Mouse (Mus musculus) c-Kit-negative CD71-positive TER-119-positive erythroid progenitor cells, embryonic 14.5 days (primary cell): Measurements from ENCODE around the gene Stx3.
A peak's percentile ranks its signal among the peaks of the same experiment; 100 is the strongest.

Experiments
- DNase-seq: peaks from one replicate; pipeline ENCODE4 v3.0.0-alpha.2; 2013; ENCODE audit warnings: low read depth, low spot score

The Stx3 gene

GRCm38 (mm10) chr19:11808452-11808851 is 10.8 kb downstream of the Stx3 start:
- no peak for DNase-seq

- DNase-seq, result no peak
These were observed 11.4 kb downstream of the Stx3 start for GRCm38 (mm10) chr19:11807822-11808221.

- DNase-seq, result no peak
These were observed 12.0 kb downstream of the Stx3 start for GRCm38 (mm10) chr19:11807251-11807650.

DNA sequence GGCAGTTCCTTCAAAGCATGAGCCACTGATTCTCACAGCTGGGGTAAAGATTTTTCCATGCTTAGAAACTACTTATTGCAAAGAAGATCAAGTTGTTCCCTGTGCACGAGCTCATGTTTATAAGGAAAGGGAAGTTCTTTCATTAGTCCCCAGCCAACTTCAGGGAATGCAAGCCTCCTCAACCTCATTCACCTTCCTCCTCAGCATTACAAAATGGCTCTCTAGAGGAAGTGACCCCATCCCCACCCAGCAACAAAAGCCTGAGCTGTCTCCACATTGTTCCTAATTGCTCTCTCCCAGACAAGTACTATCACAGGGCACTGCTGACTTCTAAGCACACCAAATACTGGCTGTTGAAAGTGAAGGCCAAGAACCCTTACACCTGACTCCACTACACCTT is 14.8 kb downstream of the Stx3 start:
- DNase-seq, result no peak

DNA sequence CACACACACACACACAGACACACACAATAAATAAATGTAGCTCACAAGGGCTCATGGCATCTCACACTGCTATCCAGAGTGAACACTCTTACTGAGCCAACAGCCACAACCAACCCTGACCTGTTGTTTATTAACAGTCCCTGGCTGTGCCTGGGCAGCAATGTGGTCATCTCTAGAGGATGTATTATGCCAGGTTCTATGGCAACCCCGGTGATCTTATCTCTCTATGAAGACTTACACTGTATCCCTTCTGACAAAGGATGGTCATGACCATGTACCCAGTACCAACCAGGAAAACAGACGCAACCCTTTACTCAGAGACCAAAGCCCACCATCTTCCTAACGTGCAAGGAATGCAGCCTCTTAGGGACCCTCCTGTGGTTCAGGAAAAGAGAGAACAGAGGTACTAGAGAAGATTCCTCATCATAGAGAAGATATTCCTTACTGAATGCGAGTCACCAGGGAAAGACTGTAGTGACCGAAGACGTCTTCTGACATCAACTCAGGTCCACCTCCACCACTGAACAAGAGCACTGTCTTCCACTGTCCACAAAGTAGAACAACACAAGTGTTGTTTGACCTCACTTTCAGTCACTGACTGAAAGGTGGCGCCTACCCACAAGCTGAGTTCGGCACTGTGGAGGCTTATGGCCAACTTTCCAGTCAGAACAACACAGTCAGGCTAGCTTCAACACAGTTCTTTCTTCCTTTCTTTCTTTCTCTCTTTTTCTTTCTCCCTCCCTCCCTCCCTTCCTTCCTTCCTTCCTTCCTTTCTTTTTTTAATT is 18.5 kb downstream of the Stx3 start:
- no peak for DNase-seq

DNA sequence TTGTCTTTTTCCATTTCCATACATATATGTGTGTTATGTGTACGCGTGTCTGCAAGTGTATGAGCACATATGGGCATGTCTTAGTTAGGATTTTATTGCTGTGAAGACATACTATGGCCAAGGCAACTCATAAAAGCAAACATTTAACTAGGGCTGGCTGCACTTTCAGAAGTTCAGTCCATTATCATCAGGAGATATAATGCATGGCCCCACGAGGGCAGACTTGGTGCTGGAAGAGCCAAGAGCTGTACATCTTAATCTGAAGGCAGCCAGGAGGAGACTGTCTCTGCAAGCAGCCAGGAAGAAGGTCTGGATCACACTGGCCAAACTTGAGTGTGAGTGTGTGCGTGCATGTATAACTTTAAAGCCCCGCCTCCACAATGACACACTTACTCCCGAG is 24.8 kb downstream of the Stx3 start:
- no peak for DNase-seq

DNA sequence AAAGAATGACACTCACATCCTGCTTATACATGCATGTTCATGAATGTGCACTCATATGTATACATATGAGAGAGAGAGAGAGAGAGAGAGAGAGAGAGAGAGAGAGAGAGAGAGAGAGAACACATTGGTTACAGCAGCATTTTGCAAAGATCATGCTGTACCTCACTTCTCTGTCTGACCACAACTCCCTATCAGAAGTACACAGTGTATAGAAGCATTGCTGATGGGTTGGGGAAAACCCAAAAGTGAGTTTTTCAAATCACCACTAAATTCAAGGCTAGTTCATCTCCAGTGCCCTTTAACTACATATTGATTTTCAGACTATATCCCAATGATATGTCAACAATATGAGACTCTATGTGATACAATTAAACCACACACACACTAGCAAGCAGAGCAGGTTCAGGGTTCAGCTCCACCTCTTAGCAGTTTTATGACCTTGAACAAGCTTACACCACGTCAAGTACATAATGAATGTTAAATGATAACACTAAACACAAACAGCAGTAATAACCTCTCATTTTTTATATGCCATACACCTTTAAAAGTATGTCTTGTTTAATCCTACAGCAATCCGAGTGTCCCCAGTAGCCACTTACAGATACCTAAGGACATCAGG is 25.4 kb downstream of the Stx3 start:
- no peak for DNase-seq

GRCm38 (mm10) chr19:11791825-11792224 is 27.4 kb downstream of the Stx3 start:
- DNase-seq, result no peak

DNA sequence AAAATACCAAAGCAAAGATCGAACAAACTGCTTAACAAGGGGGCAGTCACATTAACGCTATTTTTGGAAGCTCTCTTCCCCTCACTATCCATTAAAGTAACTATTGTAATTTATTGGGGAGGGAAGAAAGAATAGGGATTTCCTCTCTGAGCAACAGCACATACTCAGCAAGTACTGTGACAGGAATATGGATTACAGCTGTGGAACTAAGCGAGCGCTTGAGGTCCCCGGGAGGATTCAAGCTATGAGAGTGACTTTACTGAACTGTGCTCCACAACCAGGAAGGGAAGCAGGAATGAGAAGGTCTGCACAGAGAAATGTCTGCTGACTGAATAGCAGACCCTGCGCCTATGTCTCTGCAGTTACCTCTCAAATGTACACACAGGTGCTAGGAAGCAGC is 30.3 kb downstream of the Stx3 start:
- no peak for DNase-seq

- no peak for DNase-seq
These were observed 31.4 kb downstream of the Stx3 start for GRCm38 (mm10) chr19:11787826-11788225.

- no peak for DNase-seq
These were observed 33.6 kb downstream of the Stx3 start for GRCm38 (mm10) chr19:11785409-11786154.

- peak; percentile 36 for DNase-seq
These were observed 41.9 kb downstream of the Stx3 start for GRCm38 (mm10) chr19:11777191-11777865.

DNA sequence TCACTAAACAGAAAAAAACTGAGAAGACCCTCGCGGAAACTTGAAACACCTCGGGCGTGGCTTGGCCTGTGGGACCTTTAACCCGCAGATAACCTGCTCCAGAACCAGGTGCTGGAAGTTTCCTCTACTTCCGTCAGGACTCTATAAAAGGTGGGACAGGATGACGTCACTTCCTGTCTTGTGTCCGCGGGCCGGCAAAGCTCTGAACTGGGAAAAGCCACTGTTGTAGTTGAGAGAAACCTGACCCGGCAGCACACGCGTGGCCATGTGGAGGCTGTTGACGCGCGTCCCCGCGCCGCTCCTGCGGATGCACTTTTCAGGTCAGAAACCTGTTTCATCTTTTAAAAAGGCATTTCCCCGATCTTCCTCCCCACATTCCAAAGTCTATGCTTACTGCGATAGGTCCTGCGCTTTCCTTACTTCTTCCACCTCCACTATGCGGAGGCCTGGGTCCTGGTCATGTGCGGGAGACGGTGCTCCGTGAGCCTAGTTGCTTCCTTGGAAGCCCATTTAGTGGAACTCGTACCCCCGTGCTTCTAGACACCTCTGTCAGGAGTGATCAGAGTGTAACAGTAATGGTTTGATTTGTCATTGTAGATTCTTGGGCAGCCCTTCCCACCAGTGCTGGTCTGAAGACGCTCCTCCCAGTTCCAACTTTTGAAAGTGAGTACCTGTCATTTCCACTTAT is 48.9 kb downstream of the Stx3 start, which contains the start of gene Mrpl16:
Gene Mrpl16, plus strand, starts transcription at position 187 of the 688 bp plus-strand sequence.
- DNase-seq, result peak; percentile 91

GRCm38 (mm10) chr19:11769257-11769920 is 49.8 kb downstream of the Stx3 start:
- no peak for DNase-seq

- peak; percentile 26 for DNase-seq
These were observed 51.0 kb downstream of the Stx3 start for GRCm38 (mm10) chr19:11768163-11768562.

GRCm38 (mm10) chr19:11766413-11766812 is 52.8 kb downstream of the Stx3 start:
- no peak for DNase-seq

DNA sequence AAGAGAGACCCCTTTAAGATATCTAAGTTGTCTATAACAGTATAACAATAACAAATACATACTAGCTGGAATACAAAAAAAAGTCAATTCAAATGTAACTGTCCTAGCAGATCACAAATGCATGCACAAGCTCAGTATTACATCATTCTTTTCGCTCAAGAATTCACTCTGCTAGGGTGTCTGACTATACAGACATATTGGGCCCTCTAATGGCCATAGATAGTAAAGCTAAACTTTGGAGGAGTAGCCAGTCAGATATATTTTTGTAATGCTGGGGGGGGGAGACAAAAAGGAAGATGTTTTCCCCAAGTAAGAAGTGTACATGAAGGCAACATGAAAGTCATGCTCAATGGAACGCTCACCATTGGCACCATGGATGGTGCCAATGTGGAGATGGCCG is 54.1 kb downstream of the Stx3 start:
- no peak for DNase-seq

DNA sequence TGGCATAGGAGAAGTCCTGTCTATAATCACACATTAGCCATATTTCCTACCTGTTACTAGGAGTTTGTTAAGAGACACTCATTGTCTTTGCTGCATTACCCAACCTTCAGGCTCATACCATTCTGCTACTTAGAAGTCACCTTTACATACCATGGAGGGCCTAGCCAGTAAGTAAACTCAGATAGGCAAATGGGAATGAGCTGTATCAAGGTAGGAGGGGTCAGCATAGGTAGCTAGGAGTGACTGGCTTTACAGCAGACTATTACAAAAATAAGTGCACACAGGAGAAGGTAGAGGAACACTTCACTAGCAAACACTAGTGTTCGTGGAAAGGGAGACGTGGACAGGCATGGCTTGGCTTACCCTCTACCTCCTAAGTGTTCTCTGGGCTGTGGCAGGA is 71.9 kb downstream of the Stx3 start, which contains the start of gene Gif:
Gene Gif, plus strand, starts transcription at position 257 of the 400 bp plus-strand sequence.
- no peak for DNase-seq

- no peak for DNase-seq
These were observed 73.5 kb downstream of the Stx3 start for GRCm38 (mm10) chr19:11745680-11746079.

DNA sequence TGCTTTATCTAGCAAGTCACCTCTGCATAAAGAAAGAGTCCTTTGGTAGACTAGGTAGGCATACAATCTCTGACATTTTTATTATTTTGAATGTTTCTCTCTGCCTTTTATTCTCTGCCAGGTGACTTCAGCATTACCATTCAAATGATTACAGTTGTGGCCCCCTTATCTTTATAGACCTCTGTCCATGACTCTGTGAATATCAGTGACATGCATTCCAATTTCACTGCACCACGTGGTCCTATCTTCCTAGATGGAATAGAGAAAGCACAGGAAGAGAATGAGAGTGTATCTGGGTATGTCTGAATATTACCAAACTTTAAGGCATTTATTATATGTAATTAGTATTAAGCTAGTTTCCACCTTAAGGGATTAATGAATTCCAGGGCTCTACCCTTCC is 82.7 kb downstream of the Stx3 start:
- DNase-seq, result no peak

DNA sequence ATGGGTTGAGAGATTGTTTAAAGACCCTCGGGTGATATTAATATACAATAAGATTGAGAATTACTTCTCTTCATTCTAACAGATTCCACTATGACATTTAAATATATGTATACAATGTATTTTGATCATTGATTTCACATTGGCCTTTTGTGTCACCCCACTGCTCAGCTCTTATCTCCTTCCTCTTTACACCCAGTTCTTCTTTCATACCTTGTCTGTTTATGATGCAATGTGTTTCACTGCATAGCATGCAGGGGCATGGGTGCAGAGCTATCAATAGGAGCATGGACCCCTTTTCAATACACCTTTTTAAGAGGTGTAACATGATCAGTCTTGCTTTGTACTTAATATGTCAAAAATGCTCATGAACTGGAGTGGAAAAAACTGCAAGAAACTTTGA is 88.9 kb downstream of the Stx3 start:
- no peak for DNase-seq
